Mouse (Mus musculus) hindbrain, embryonic 13.5 days (tissue): ENCODE results near the gene Gltpd2. TPM values are rescaled to one million over a fixed set of nuclear protein-coding genes. Genes with fewer than 3 reads are reported as not detected.
A peak's percentile ranks its signal among the peaks of the same experiment; 100 is the strongest.

Experiments
- ATAC-seq: fragments of 200-750 bp; cut with Nextera tagmentation; 2 replicates; pipeline ENCODE4 v1.8.0; 2017; ENCODE audit warnings: moderate TSS enrichment; ENCODE audit not compliant: low FRiP score
- H3K27ac ChIP-seq: fragments of 300-500 bp; sonication (generic); 2 replicates; pipeline ENCODE4 v1.5.1; 2015; ENCODE audit warnings: inconsistent platforms, mild to moderate bottlenecking, moderate library complexity
- H3K27me3 ChIP-seq: fragments of 300-500 bp; sonication (generic); 2 replicates; pipeline ENCODE4 v1.6.1; 2015; ENCODE audit warnings: mild to moderate bottlenecking, inconsistent platforms
- H3K36me3 ChIP-seq: fragments of 300-500 bp; sonication (generic); 2 replicates; pipeline ENCODE4 v1.6.1; 2015; ENCODE audit warnings: mild to moderate bottlenecking, inconsistent platforms
- H3K4me1 ChIP-seq: fragments of 300-500 bp; sonication (generic); replicated peaks from 2 replicates; pipeline ENCODE4 v1.6.1; 2015; ENCODE audit warnings: inconsistent platforms
- H3K4me2 ChIP-seq: fragments of 300-500 bp; sonication (generic); 2 replicates; pipeline ENCODE4 v1.6.1; 2015; ENCODE audit warnings: inconsistent platforms, mild to moderate bottlenecking, moderate library complexity
- H3K4me3 ChIP-seq: fragments of 300-500 bp; sonication (generic); 2 replicates; pipeline ENCODE4 v1.5.1; 2015; ENCODE audit warnings: mild to moderate bottlenecking, inconsistent platforms
- H3K9ac ChIP-seq: fragments of 300-500 bp; sonication (generic); 2 replicates; pipeline ENCODE4 v1.6.1; 2015; ENCODE audit warnings: mild to moderate bottlenecking, inconsistent platforms
- H3K9me3 ChIP-seq: fragments of 300-500 bp; sonication (generic); 2 replicates; pipeline ENCODE4 v1.6.1; 2016; ENCODE audit warnings: inconsistent platforms
- WGBS: fragments of 180-500 bp; shearing (Covaris S2); methylation state at CpG from one replicate; pipeline ENCODE4 v1.1.7; 2015; 5-methylcytosine and 5-hydroxymethylcytosine counted together
- polyA plus RNA-seq: library from polyadenylated mRNA; unstranded; fragments of >200 nt; fragmentation: Nextera tagmentation; extraction: Ambion mirVana; gene quantifications from 2 replicates; pipeline ENCODE4 v1.2.1, GENCODE M21; 2015

The Gltpd2 gene
- polyA plus RNA-seq, 1 experiment from 2014 or later, result 0.29 TPM

GRCm38 (mm10) chr11:70504970-70505369, 14.0 kb upstream of the Gltpd2 start, which contains the start of gene Tm4sf5:
Gene Tm4sf5, plus strand, starts transcription at chr11:70505244.
- Histone ChIP-seq H3K36me3 (no peaks in the 10 kb centered on the region), H3K9ac (0 out of 2 replicates have a peak within 1 kb of the TSS, but pooled peaks have one; percentile 19), H3K27me3 (peaks cover 14% of the 10 kb centered on the region; the same call in 1 of the 2 replicates), H3K4me1 (peaks cover 5% of the 10 kb centered on the region), H3K27ac (no peak within 1 kb of the TSS), H3K4me3 (no peak within 1 kb of the TSS), H3K9me3 (no peaks in the 10 kb centered on the region), H3K4me2 (no peak within 1 kb of the TSS)
- ATAC-seq, result no peak
- WGBS, result 76% methylated on average over 9 of the region's 9 CpGs

DNA sequence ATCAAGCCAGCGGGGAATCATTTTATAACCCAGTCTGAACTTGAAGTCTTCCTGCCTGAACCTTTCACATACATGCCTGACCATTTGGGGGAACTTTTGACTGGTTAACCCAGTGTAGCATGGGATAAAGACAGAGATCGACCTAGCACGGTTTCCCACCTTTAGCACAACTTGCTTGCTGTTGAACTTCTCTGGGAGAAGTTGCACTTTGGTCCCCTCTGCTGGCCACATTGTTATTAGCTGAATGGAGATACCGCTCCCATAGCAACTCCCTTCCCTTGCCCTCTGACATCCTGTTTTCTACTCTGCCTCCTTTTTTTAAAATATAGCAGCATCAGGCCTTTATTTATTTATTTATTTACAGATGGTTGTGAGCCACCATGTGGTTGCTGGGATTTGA, 12.6 kb upstream of the Gltpd2 start:
- Histone ChIP-seq H3K27ac (no peak overlapping the region), H3K9me3 (no peaks in the 10 kb centered on the region), H3K4me2 (no peak overlapping the region), H3K4me3 (no peak overlapping the region), H3K36me3 (no peaks in the 10 kb centered on the region), H3K9ac (no peak overlapping the region), H3K27me3 (peaks cover 22% of the 10 kb centered on the region; the same call in 1 of the 2 replicates), H3K4me1 (peaks cover 9% of the 10 kb centered on the region)
- WGBS, result 28% methylated on average over 4 of the region's 4 CpGs
- no peak for ATAC-seq

DNA sequence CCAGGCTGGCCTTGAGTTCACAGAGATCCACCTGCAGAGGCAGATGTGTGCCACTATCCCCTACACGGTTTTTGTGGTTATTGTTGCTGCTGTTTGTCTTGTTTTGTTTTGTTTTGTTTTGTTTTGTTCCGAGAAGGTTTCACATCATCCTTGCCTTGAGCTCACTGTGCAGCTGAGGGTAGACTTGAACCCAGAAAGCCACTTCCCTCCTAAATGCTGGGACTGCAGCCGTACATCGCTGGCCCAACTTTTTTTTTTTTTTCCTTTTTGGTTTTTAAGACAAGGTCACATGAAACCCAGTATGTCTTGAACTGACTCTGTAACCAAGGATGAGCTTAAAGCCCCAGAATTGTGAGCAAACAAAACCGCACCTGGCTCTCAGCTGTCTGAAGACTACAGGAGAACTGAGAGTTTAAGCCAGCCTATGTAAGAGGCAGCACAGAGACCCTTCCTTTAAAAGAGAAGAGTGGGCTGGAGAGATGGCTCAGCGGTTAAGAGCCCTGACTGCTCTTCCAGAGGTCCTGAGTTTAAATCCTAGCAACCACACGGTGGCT, 12.0 kb upstream of the Gltpd2 start:
- Histone ChIP-seq H3K9ac (no peak overlapping the region), H3K4me1 (peaks cover 9% of the 10 kb centered on the region), H3K9me3 (no peaks in the 10 kb centered on the region), H3K36me3 (no peaks in the 10 kb centered on the region), H3K27ac (no peak overlapping the region), H3K4me3 (no peak overlapping the region), H3K27me3 (peaks cover 22% of the 10 kb centered on the region; the same call in 1 of the 2 replicates), H3K4me2 (no peak overlapping the region)
- no peak for ATAC-seq
- 71% methylated on average over 7 of the region's 7 CpGs for WGBS

- H3K4me3 ChIP-seq, result no peak overlapping the region
- peak; percentile 74; the same call in 1 of the 2 replicates for ATAC-seq
- H3K4me2 ChIP-seq, result peak overlapping the region; percentile 41
- H3K27me3 ChIP-seq, result peaks cover 20% of the 10 kb centered on the region; the same call in 1 of the 2 replicates
- H3K9me3 ChIP-seq, result no peaks in the 10 kb centered on the region
- no peak overlapping the region for H3K27ac ChIP-seq
- H3K4me1 ChIP-seq, result peaks cover 15% of the 10 kb centered on the region
- peak overlapping the region; percentile 39; the same call in 1 of the 2 replicates for H3K9ac ChIP-seq
- 6% methylated on average over 19 of the region's 19 CpGs for WGBS
- no peaks in the 10 kb centered on the region for H3K36me3 ChIP-seq
These were observed 9.0 kb upstream of the Gltpd2 start for GRCm38 (mm10) chr11:70509753-70510564.

GRCm38 (mm10) chr11:70511242-70511641, 7.8 kb upstream of the Gltpd2 start:
- Histone ChIP-seq H3K9ac (no peak overlapping the region), H3K9me3 (no peaks in the 10 kb centered on the region), H3K27me3 (peaks cover 16% of the 10 kb centered on the region; the same call in 1 of the 2 replicates), H3K27ac (no peak overlapping the region), H3K36me3 (no peaks in the 10 kb centered on the region), H3K4me2 (no peak overlapping the region), H3K4me3 (no peak overlapping the region), H3K4me1 (peaks cover 15% of the 10 kb centered on the region)
- 83% methylated on average over 2 of the region's 2 CpGs for WGBS
- no peak for ATAC-seq

DNA sequence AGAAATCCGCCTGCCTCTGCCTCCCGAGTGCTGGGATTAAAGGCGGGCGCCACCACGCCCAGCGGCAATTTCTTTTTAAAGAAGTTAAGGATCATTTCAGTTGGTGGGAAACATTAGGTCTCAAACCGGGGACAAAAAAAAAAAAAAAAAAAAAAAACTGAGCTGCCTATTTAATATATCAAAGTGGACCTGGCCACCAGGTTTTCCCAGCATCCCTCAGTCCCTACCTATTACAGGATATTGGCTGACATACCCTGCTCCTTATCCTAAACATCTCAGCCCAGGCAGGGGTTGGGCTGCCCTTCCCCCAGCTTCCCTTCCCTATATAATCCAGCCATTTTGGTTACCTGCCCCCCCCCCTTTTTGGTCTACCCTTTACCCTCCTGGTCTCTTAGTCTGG, 7.2 kb upstream of the Gltpd2 start:
- no peak overlapping the region for H3K4me3 ChIP-seq
- WGBS, result 91% methylated on average over 7 of the region's 7 CpGs
- peaks cover 15% of the 10 kb centered on the region for H3K4me1 ChIP-seq
- peaks cover 16% of the 10 kb centered on the region; the same call in 1 of the 2 replicates for H3K27me3 ChIP-seq
- no peak overlapping the region for H3K9ac ChIP-seq
- no peak overlapping the region for H3K4me2 ChIP-seq
- no peak overlapping the region for H3K27ac ChIP-seq
- no peaks in the 10 kb centered on the region for H3K36me3 ChIP-seq
- no peaks in the 10 kb centered on the region for H3K9me3 ChIP-seq
- ATAC-seq, result no peak

GRCm38 (mm10) chr11:70512709-70513342, 6.2 kb upstream of the Gltpd2 start:
- no peak overlapping the region for H3K4me3 ChIP-seq
- WGBS, result 82% methylated on average over 7 of the region's 7 CpGs
- peaks cover 16% of the 10 kb centered on the region; the same call in 1 of the 2 replicates for H3K27me3 ChIP-seq
- no peak for ATAC-seq
- H3K9ac ChIP-seq, result no peak overlapping the region
- peaks cover 15% of the 10 kb centered on the region for H3K4me1 ChIP-seq
- H3K36me3 ChIP-seq, result no peaks in the 10 kb centered on the region
- no peaks in the 10 kb centered on the region for H3K9me3 ChIP-seq
- H3K27ac ChIP-seq, result no peak overlapping the region
- no peak overlapping the region for H3K4me2 ChIP-seq

DNA sequence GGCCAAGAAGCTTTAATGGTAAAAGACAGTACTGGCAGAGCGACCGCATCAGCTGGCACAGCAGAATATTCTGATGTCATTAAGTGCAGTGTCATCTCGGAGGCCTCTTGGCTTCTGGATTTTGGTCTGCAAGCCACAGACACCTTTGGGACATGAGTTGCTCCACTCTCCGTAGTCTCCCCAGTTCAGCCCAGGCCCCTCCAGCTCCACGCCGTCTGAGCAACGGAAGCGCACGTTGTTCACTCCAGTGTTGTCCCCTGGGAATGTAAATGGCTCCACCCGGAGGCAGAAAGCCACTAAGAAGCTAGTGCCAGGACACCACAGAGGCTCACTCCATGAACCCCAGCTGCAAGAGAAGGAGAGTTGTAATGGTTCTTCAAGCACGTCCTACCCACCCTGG, 5.5 kb upstream of the Gltpd2 start:
- H3K4me2 ChIP-seq, result no peak overlapping the region
- no peak for ATAC-seq
- WGBS, result 40% methylated on average over 11 of the region's 11 CpGs

DNA sequence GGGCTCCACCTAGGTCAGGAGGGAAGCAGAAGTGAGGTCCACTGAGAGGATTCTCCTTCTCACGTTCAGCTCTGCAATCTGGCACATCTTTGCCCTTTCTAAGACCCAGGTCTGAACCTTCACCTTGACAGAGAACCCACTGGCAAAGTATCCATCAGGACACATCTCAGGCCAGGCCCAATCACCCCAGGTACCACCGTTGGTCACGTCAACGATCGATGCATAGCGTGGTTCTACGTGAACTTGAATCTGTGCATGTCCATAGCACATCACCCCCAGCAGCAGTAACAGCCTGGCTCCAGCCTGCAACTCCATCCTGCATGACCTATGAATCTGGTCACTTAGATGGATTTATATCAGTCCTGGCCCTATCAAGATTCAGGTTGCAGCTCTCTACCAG, 4.7 kb upstream of the Gltpd2 start, which contains the start of gene Vmo1:
TSS of gene Vmo1 (minus strand) at position 329 of the 400 bp plus-strand sequence.
- Histone ChIP-seq H3K36me3 (no peaks in the 10 kb centered on the region), H3K9me3 (no peaks in the 10 kb centered on the region), H3K4me3 (no peak within 1 kb of the TSS), H3K4me1 (peaks cover 15% of the 10 kb centered on the region), H3K27me3 (peaks cover 9% of the 10 kb centered on the region; the same call in 1 of the 2 replicates), H3K4me2 (no peak within 1 kb of the TSS), H3K27ac (no peak within 1 kb of the TSS), H3K9ac (peak within 1 kb of the TSS; percentile 24; the same call in 1 of the 2 replicates)
- no peak for ATAC-seq
- 92% methylated on average over 7 of the region's 7 CpGs for WGBS

More for the DNA sequence above, 5.5 kb upstream of the Gltpd2 start:
- H3K27me3 ChIP-seq, result peaks cover 14% of the 10 kb centered on the region; the same call in 1 of the 2 replicates
- H3K9me3 ChIP-seq, result no peaks in the 10 kb centered on the region
- peaks cover 15% of the 10 kb centered on the region for H3K4me1 ChIP-seq
- H3K4me3 ChIP-seq, result no peak overlapping the region
- no peak overlapping the region for H3K27ac ChIP-seq
- H3K9ac ChIP-seq, result peak overlapping the region; percentile 24; the same call in 1 of the 2 replicates
- H3K36me3 ChIP-seq, result no peaks in the 10 kb centered on the region

DNA sequence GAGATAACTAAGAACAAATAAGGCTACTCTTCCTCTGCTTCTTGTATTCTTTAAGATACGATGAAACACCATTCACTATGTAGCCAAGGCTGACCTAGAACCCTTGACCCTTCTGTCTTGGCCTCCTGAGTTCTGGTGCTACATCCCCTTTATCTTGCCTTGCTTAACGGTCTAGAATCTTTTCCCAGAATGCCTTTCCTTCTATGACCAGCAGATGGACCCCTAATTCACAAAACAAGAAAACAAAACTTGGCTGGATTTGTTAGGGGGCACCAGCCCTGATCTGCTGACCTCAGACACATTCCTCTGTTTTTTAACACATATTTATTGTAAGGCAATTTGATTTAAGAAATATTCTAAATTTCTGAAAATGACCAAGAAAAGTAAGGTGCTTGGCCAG, 2.6 kb upstream of the Gltpd2 start:
- no peaks in the 10 kb centered on the region for H3K9me3 ChIP-seq
- H3K4me2 ChIP-seq, result no peak overlapping the region
- H3K4me3 ChIP-seq, result no peak overlapping the region
- no peak overlapping the region for H3K27ac ChIP-seq
- peaks cover 15% of the 10 kb centered on the region for H3K27me3 ChIP-seq
- H3K9ac ChIP-seq, result no peak overlapping the region
- ATAC-seq, result no peak
- H3K36me3 ChIP-seq, result no peaks in the 10 kb centered on the region
- 29% methylated on average over 2 of the region's 2 CpGs for WGBS
- H3K4me1 ChIP-seq, result peaks cover 19% of the 10 kb centered on the region

GRCm38 (mm10) chr11:70518436-70518835, 560 bp upstream of the Gltpd2 start:
- 54% methylated on average over 1 of the region's 1 CpGs for WGBS
- H3K9ac ChIP-seq, result no peak overlapping the region

GRCm38 (mm10) chr11:70520178-70520769, 1.3 kb downstream of the Gltpd2 start:
- peak; percentile 71; the same call in 1 of the 2 replicates for ATAC-seq
- Histone ChIP-seq H3K4me3 (peak overlapping the region; percentile 24), H3K9me3 (no peaks in the 10 kb centered on the region), H3K4me1 (peaks cover 13% of the 10 kb centered on the region), H3K9ac (peak overlapping the region; percentile 63), H3K27ac (peak overlapping the region; percentile 56; the same call in 1 of the 2 replicates), H3K36me3 (no peaks in the 10 kb centered on the region), H3K4me2 (peak overlapping the region; percentile 47), H3K27me3 (peaks cover 15% of the 10 kb centered on the region)
- WGBS, result 14% methylated on average over 41 of the region's 41 CpGs

More at GRCm38 (mm10) chr11:70518436-70518835, 560 bp upstream of the Gltpd2 start:
- no peak for ATAC-seq
- Histone ChIP-seq H3K4me1 (peaks cover 17% of the 10 kb centered on the region), H3K27ac (no peak overlapping the region), H3K27me3 (peaks cover 15% of the 10 kb centered on the region), H3K9me3 (no peaks in the 10 kb centered on the region), H3K36me3 (no peaks in the 10 kb centered on the region), H3K4me3 (no peak overlapping the region), H3K4me2 (no peak overlapping the region)
